Mouse (Mus musculus) heart, embryonic 15.5 days (tissue): ENCODE data around the gene Olfr640. TPM values are rescaled to one million over a fixed set of nuclear protein-coding genes. Genes with fewer than 3 reads are reported as not detected.

Source experiments
- ATAC-seq: fragments of 200-750 bp; cut with Nextera tagmentation; replicated peaks from 2 replicates; pipeline ENCODE4 v1.8.0; 2017; ENCODE audit warnings: low read depth, moderate TSS enrichment; ENCODE audit not compliant: insufficient number of reproducible peaks, insufficient read depth, low FRiP score
- H3K27ac ChIP-seq: fragments of 300-500 bp; sonication (generic); 2 replicates; pipeline ENCODE4 v1.5.1; 2015; ENCODE audit warnings: mild to moderate bottlenecking, inconsistent platforms
- H3K27me3 ChIP-seq: fragments of 300-500 bp; sonication (generic); 2 replicates; pipeline ENCODE4 v1.6.1; 2015; ENCODE audit warnings: inconsistent platforms
- H3K36me3 ChIP-seq: fragments of 300-500 bp; sonication (generic); 2 replicates; pipeline ENCODE4 v1.6.1; 2015; ENCODE audit warnings: mild to moderate bottlenecking, inconsistent platforms
- H3K4me1 ChIP-seq: fragments of 300-500 bp; sonication (generic); replicated peaks from 2 replicates; pipeline ENCODE4 v1.6.1; 2015; ENCODE audit warnings: inconsistent platforms
- H3K4me2 ChIP-seq: fragments of 300-500 bp; sonication (generic); 2 replicates; pipeline ENCODE4 v1.6.1; 2015; ENCODE audit warnings: inconsistent platforms, mild to moderate bottlenecking, moderate library complexity
- H3K4me3 ChIP-seq: fragments of 300-500 bp; sonication (generic); 2 replicates; pipeline ENCODE4 v1.5.1; 2015; ENCODE audit warnings: mild to moderate bottlenecking, inconsistent platforms
- H3K9ac ChIP-seq: fragments of 300-500 bp; sonication (generic); 2 replicates; pipeline ENCODE4 v1.6.1; 2015; ENCODE audit warnings: mild to moderate bottlenecking, inconsistent platforms
- H3K9me3 ChIP-seq: fragments of 300-500 bp; sonication (generic); replicated peaks from 2 replicates; pipeline ENCODE4 v1.6.1; 2016; ENCODE audit warnings: inconsistent platforms
- WGBS: fragments of 180-500 bp; shearing (Covaris S2); methylation state at CpG from one replicate; pipeline ENCODE4 v1.1.7; 2015; ENCODE audit warnings: mixed read lengths; 5-methylcytosine and 5-hydroxymethylcytosine counted together
- polyA plus RNA-seq: library from polyadenylated mRNA; unstranded; fragments of >200 nt; fragmentation: Nextera tagmentation; extraction: Ambion mirVana; gene quantifications from 2 replicates; pipeline ENCODE4 v1.2.1, GENCODE M21; 2015

Olfr640 gene
- polyA plus RNA-seq, 1 experiment from 2014 or later: not detected

GRCm38 (mm10) chr7:103998446-103998845 is 26.9 kb downstream of the Olfr640 start, which contains the start of gene Olfr638:
Gene Olfr638 (plus strand): TSS chr7:103998746.
- H3K9me3 ChIP-seq: no peaks in the 10 kb centered on the region
- no peaks in the 10 kb centered on the region for H3K4me1 ChIP-seq
- H3K27ac ChIP-seq: no peak within 1 kb of the TSS
- ATAC-seq: no peak
- no peaks in the 10 kb centered on the region for H3K36me3 ChIP-seq
- no peaks in the 10 kb centered on the region for H3K27me3 ChIP-seq
- H3K4me3 ChIP-seq: no peak within 1 kb of the TSS
- no peak within 1 kb of the TSS for H3K4me2 ChIP-seq
- H3K9ac ChIP-seq: no peak within 1 kb of the TSS

DNA sequence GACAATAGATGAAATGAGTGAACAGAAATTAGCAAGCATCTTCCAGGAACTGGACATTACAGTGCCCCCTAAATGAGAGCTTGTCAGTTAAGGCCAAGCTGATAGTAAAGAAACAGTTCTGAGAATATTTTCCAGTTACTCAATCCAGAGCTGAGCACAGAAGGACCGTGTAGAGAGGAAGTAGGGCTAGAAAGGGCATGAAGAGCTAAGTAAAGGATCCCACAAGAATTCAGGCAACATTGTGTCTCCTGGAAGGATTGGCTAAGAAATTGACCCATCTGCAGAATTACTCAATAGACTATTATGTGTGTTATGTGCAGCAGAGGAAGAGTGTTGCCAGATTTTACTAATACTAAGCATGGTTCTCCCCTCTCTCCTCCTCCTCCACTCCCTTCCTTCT is 53.6 kb downstream of the Olfr640 start:
- Histone ChIP-seq H3K4me3 (no peak overlapping the region), H3K9ac (no peak overlapping the region), H3K36me3 (no peaks in the 10 kb centered on the region), H3K27me3 (no peaks in the 10 kb centered on the region), H3K27ac (no peak overlapping the region), H3K9me3 (no peaks in the 10 kb centered on the region), H3K4me2 (no peak overlapping the region), H3K4me1 (no peaks in the 10 kb centered on the region)
- no peak for ATAC-seq
- 48% methylated on average over 1 of the region's 1 CpGs for WGBS

GRCm38 (mm10) chr7:103970852-103971251 is 54.5 kb downstream of the Olfr640 start, which contains the start of gene Olfr635:
Gene Olfr635 (plus strand): TSS chr7:103971152.
- 76% methylated on average over 1 of the region's 1 CpGs for WGBS

More at GRCm38 (mm10) chr7:103970852-103971251, 54.5 kb downstream of the Olfr640 start, which contains the start of gene Olfr635:
- Histone ChIP-seq H3K36me3 (no peaks in the 10 kb centered on the region), H3K9me3 (no peaks in the 10 kb centered on the region), H3K27ac (no peak within 1 kb of the TSS), H3K4me1 (no peaks in the 10 kb centered on the region), H3K9ac (no peak within 1 kb of the TSS), H3K27me3 (no peaks in the 10 kb centered on the region), H3K4me2 (no peak within 1 kb of the TSS), H3K4me3 (no peak within 1 kb of the TSS)
- ATAC-seq: no peak

Other genes with a start within 250 kb of the Olfr640 start
- not detected in 2 replicates for gene Olfr68, start 245.9 kb downstream of the Olfr640 start, polyA plus RNA-seq
- gene Olfr67, start 233.8 kb downstream of the Olfr640 start, polyA plus RNA-seq: not detected in 2 replicates
- 13,914 and 14,622 TPM in 2 replicates for gene Hbb-bt, start 211.6 kb downstream of the Olfr640 start, polyA plus RNA-seq
- gene Hbb-bs, start 197.5 kb downstream of the Olfr640 start, polyA plus RNA-seq: 40,231 and 44,289 TPM in 2 replicates
- not detected in 2 replicates for gene Hbb-bh2, start 185.1 kb downstream of the Olfr640 start, polyA plus RNA-seq
- 7.6 and 12.8 TPM in 2 replicates for gene Hbb-bh1, start 182.4 kb downstream of the Olfr640 start, polyA plus RNA-seq
- 765 and 1,617 TPM in 2 replicates for gene Hbb-y, start 172.4 kb downstream of the Olfr640 start, polyA plus RNA-seq
- gene Olfr66, start 139.3 kb downstream of the Olfr640 start, polyA plus RNA-seq: not detected in 2 replicates
- gene Olfr64, start 131.1 kb downstream of the Olfr640 start, polyA plus RNA-seq: not detected in 2 replicates
- not detected in 2 replicates for gene Olfr65, start 122.1 kb downstream of the Olfr640 start, polyA plus RNA-seq
- gene Olfr631, start 96.7 kb downstream of the Olfr640 start, polyA plus RNA-seq: not detected in 2 replicates
- gene Olfr632, start 91.2 kb downstream of the Olfr640 start, polyA plus RNA-seq: not detected in 2 replicates
- gene Olfr633, start 81.1 kb downstream of the Olfr640 start, polyA plus RNA-seq: not detected in 2 replicates
- gene Olfr635, start 54.4 kb downstream of the Olfr640 start, polyA plus RNA-seq: not detected in 2 replicates
- not detected in 2 replicates for gene Olfr638, start 26.8 kb downstream of the Olfr640 start, polyA plus RNA-seq
- gene Olfr639, start 8.3 kb downstream of the Olfr640 start, polyA plus RNA-seq: not detected in 2 replicates
- not detected in 2 replicates for gene Olfr641, start 9.9 kb upstream of the Olfr640 start, polyA plus RNA-seq
- not detected in 2 replicates for gene Olfr642, start 27.1 kb upstream of the Olfr640 start, polyA plus RNA-seq
- not detected in 2 replicates for gene 4930516K23Rik, start 35.9 kb upstream of the Olfr640 start, polyA plus RNA-seq
- not detected in 2 replicates for gene Olfr644, start 46.3 kb upstream of the Olfr640 start, polyA plus RNA-seq
- gene Olfr645, start 59.9 kb upstream of the Olfr640 start, polyA plus RNA-seq: not detected in 2 replicates
- not detected in 2 replicates for gene Olfr646, start 79.3 kb upstream of the Olfr640 start, polyA plus RNA-seq
- gene Ubqln5, start 104.3 kb upstream of the Olfr640 start, polyA plus RNA-seq: not detected in 2 replicates
- not detected in 2 replicates for gene Olfr643, start 111.8 kb upstream of the Olfr640 start, polyA plus RNA-seq
- gene Ubqln3, start 117.7 kb upstream of the Olfr640 start, polyA plus RNA-seq: not detected in 2 replicates
- not detected in 2 replicates for gene Ubqlnl, start 125.0 kb upstream of the Olfr640 start, polyA plus RNA-seq
- 0.18 TPM in 1 of 2 replicates, not detected in the other for gene Olfm5, start 139.3 kb upstream of the Olfr640 start, polyA plus RNA-seq
- 0.16 and 0.25 TPM in 2 replicates for gene Olfr648, start 157.8 kb upstream of the Olfr640 start, polyA plus RNA-seq
- not detected in 2 replicates for gene Olfr649, start 170.4 kb upstream of the Olfr640 start, polyA plus RNA-seq
- gene Trim6, start 193.2 kb upstream of the Olfr640 start, polyA plus RNA-seq: 1.7 and 1.9 TPM in 2 replicates
- gene Trim34a, start 218.9 kb upstream of the Olfr640 start, polyA plus RNA-seq: 2.7 and 3.0 TPM in 2 replicates